Mouse (Mus musculus): ENCODE data around the gene Olfr829.
"Not testable (repeated sequence)": the region's sequence is repeated elsewhere in the genome, so short reads cannot be mapped to it uniquely, and the experiment has no call there.

Gene Olfr829

DNA sequence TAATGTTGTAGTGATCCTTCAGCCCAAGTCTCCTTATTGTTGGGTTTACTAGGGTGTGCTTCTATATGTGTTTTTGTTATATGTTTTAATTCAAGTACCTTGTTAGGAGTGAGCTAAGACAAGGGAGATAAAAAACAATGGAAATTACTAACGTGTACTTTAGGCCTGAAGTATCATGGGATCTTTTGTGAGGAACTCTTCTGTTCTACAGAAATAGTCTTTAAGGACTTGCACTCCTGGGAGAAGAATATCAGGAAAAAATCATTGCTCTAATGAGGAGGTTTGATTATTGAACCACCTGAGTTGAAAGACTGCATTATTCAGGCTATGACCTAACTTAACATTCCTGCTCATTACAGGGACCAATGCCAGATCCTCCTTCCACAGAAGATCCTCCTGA, at the start of gene Olfr829:
TSS of gene Olfr829 (plus strand) at position 301 of the 400 bp plus-strand sequence.
- no peak for DNase-seq

- DNase-seq: no peak
Measured at GRCm38 (mm10) chr9:18819426-18819825, 35.3 kb upstream of the Olfr829 start, which contains the start of gene Olfr828. Olfr828 (minus strand) TSS chr9:18819526.

GRCm38 (mm10) chr9:18874393-18874792, 19.7 kb downstream of the Olfr829 start, which contains the start of gene Olfr830:
Olfr830 (plus strand) TSS chr9:18874693.
- DNase-seq: no peak

DNA sequence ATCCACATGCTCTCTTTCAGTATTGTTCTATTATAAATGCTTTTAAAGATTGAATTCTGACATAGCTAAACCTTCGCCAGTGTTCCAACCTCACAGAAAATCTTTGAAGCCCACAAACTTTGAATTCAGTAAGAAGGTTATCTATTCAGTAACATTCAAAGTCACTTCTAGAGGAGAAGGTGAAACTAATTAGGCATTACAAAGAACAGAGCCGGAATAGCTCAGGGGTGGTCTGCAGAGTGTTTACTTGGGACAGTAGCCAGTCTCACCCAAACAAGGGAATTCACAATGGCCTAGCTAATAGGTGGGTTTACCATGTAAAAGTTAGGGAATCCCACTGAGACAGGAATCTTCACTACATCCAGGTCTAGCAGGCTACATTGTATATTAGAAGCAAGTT, 53.0 kb downstream of the Olfr829 start:
- DNase-seq: not testable (repeated sequence)
